Mouse (Mus musculus): Measurements from ENCODE around the gene BC017158. TPM values are rescaled to one million over a fixed set of nuclear protein-coding genes. Genes with fewer than 3 reads are reported as not detected.

The BC017158 gene
- polyA plus RNA-seq, 1 experiment from 2014 or later = 32.1 TPM

DNA sequence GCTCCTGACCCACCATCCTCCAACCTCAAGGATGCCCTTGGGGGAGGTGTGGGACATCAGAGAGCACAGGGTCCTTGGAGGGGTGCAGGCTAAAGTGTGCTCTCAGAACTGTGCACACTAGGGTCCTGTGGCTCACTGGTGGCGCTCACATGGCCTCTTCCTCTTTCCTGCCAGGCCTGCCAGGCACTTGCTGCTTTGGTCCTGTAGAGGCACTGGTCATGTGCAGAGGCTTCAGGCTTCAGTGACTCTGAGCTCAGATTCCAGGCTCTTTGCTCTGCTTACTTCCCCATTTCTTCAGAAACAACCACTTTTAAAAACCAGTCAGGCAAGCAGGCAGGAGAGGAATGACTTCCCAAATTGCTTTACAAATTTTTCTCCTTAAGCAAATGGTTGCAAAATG, 34.9 kb upstream of the BC017158 start:
- Histone ChIP-seq H3K27ac (ENCODE audit: low read depth, low read length) (peak overlapping the region; percentile 63; the same call in 1 of the 2 replicates), H3K36me3 (ENCODE audit: control insufficient read depth, insufficient read depth, low read length) (no peaks in the 10 kb centered on the region), H3K4me2 (replicated peaks; ENCODE audit: low read depth, low read length) (no peak overlapping the region), H3K4me1 (ENCODE audit: control insufficient read depth, insufficient read depth, low read length) (0 out of 2 replicates have a peak, but pooled peaks cover 4% of the 10 kb centered on the region), H3K9ac (ENCODE audit: low read depth, low read length) (no peak overlapping the region), H3K27me3 (ENCODE audit: control insufficient read depth, insufficient read depth, low read length) (no peaks in the 10 kb centered on the region), H3K4me3 (ENCODE audit: low read length) (no peak overlapping the region), H3K9me3 (ENCODE audit: control insufficient read depth, low read length) (peaks cover 2% of the 10 kb centered on the region; the same call in 1 of the 2 replicates)
- 43% methylated on average over 1 of the region's 1 CpGs for WGBS
- peak; percentile 87 for ATAC-seq (ENCODE audit: low FRiP score, low TSS enrichment)

DNA sequence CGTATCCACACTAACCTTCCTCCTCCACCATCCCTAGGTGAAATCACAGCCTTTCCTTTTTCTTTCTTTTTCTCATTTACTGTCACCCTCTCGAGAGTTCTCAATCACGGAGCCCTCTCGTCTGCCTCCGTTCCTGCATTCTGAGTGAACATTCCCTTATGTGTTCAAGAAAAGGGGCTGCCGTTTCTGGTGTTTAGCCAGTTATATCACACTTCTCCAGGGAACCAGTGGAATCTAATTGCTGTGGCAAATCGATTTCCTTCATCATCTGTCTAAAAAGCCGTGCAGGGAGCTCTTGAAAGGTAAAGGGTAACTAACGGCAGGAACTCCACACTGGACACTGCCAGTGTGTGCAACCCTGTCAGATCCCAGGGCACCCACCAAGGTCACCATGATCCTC, 33.0 kb upstream of the BC017158 start:
- H3K4me2 ChIP-seq (replicated peaks; ENCODE audit: low read depth, low read length) = no peak overlapping the region
- no peak for ATAC-seq (ENCODE audit: low FRiP score, low TSS enrichment)
- H3K4me1 ChIP-seq (ENCODE audit: control insufficient read depth, insufficient read depth, low read length) = 0 out of 2 replicates have a peak, but pooled peaks cover 4% of the 10 kb centered on the region
- no peaks in the 10 kb centered on the region for H3K36me3 ChIP-seq (ENCODE audit: control insufficient read depth, insufficient read depth, low read length)
- H3K9me3 ChIP-seq (ENCODE audit: control insufficient read depth, low read length) = no peaks in the 10 kb centered on the region
- H3K4me3 ChIP-seq (ENCODE audit: low read length) = no peak overlapping the region
- WGBS = 62% methylated on average over 9 of the region's 9 CpGs
- no peak overlapping the region for H3K9ac ChIP-seq (ENCODE audit: low read depth, low read length)
- no peak overlapping the region for H3K27ac ChIP-seq (ENCODE audit: low read depth, low read length)
- H3K27me3 ChIP-seq (ENCODE audit: control insufficient read depth, insufficient read depth, low read length) = no peaks in the 10 kb centered on the region

DNA sequence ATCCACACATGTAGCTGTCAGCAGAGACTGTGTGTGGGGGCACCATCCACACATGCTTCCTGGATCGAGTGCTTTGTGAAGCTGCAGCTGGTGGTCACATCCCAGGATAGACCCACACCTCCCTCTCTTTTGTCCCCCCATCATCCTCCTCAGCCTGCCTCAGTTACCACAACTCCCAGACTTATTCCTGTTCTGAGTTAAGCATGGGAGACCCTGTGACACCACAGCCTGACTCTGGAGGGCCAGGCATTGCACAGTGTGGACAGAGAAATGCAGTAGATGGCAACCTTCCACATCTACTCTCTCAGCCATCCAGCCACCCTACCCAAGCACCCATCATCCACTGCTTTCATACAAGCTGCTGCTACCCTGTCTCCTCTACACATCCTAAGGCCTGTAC, 27.0 kb upstream of the BC017158 start:
- Histone ChIP-seq H3K4me3 (ENCODE audit: low read length) (no peak overlapping the region), H3K27me3 (ENCODE audit: control insufficient read depth, insufficient read depth, low read length) (no peaks in the 10 kb centered on the region), H3K9me3 (ENCODE audit: control insufficient read depth, low read length) (no peaks in the 10 kb centered on the region), H3K4me1 (ENCODE audit: control insufficient read depth, insufficient read depth, low read length) (0 out of 2 replicates have a peak, but pooled peaks cover 8% of the 10 kb centered on the region), H3K9ac (ENCODE audit: low read depth, low read length) (no peak overlapping the region), H3K36me3 (ENCODE audit: control insufficient read depth, insufficient read depth, low read length) (no peaks in the 10 kb centered on the region), H3K4me2 (replicated peaks; ENCODE audit: low read depth, low read length) (no peak overlapping the region), H3K27ac (ENCODE audit: low read depth, low read length) (no peak overlapping the region)
- 78% methylated on average over 1 of the region's 1 CpGs for WGBS
- ATAC-seq (ENCODE audit: low FRiP score, low TSS enrichment) = no peak

DNA sequence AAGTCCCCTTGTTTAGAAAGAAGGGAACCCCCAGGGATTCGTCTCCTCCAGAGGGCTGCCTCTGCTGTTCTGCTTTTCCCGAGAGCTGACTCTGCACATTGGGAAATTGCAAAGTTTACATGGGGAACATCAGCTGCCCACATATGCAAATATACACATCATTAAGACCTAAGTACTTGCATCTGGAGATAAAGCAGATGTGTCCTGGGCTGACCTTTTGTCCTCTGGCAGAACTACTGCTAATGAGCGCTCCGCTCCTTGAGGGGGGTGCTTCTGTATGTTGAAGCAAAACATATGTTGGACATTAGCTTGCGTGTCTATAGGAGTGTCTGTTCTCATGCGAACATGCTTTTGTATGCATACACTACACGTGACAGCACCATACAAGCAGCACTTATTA, 23.3 kb upstream of the BC017158 start:
- H3K9me3 ChIP-seq (ENCODE audit: control insufficient read depth, low read length) = no peaks in the 10 kb centered on the region
- 0 out of 2 replicates have a peak, but pooled peaks cover 8% of the 10 kb centered on the region for H3K4me1 ChIP-seq (ENCODE audit: control insufficient read depth, insufficient read depth, low read length)
- ATAC-seq (ENCODE audit: low FRiP score, low TSS enrichment) = no peak
- H3K4me2 ChIP-seq (replicated peaks; ENCODE audit: low read depth, low read length) = no peak overlapping the region
- H3K27me3 ChIP-seq (ENCODE audit: control insufficient read depth, insufficient read depth, low read length) = no peaks in the 10 kb centered on the region
- no peaks in the 10 kb centered on the region for H3K36me3 ChIP-seq (ENCODE audit: control insufficient read depth, insufficient read depth, low read length)
- no peak overlapping the region for H3K9ac ChIP-seq (ENCODE audit: low read depth, low read length)
- 66% methylated on average over 7 of the region's 7 CpGs for WGBS
- no peak overlapping the region for H3K4me3 ChIP-seq (ENCODE audit: low read length)
- no peak overlapping the region for H3K27ac ChIP-seq (ENCODE audit: low read depth, low read length)

DNA sequence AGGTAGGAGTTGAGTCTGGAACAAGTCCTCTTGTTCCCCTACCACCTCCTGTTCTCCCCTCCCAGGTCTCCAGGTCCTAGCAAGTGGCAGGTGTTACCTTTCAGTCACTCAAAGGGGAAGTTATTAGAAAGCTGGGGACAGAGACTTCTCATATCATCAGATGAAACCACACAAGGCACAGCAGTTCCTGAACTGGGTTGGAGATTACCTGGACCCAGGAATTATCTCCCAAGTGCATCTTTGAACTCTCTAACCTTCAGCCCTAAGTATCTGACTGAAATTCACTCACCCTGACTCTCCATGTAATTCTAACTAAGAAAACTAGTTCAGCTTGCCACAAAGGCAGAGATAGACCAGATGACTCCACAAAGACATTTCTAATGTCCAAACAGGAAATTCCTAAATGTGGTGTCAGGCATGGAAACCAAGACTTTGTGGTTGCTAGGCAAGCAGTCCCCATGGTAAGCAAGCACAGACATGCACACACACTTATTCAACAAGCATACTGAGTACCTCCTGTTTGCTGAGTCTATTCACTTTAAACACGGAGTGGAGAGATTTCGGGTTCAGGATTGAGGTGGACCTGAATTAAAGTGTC, 22.3 kb upstream of the BC017158 start:
- WGBS = 84% methylated on average over 2 of the region's 2 CpGs
- Histone ChIP-seq H3K4me1 (ENCODE audit: control insufficient read depth, insufficient read depth, low read length) (0 out of 2 replicates have a peak, but pooled peaks cover 8% of the 10 kb centered on the region), H3K27me3 (ENCODE audit: control insufficient read depth, insufficient read depth, low read length) (no peaks in the 10 kb centered on the region), H3K27ac (ENCODE audit: low read depth, low read length) (no peak overlapping the region), H3K36me3 (ENCODE audit: control insufficient read depth, insufficient read depth, low read length) (no peaks in the 10 kb centered on the region), H3K9ac (ENCODE audit: low read depth, low read length) (no peak overlapping the region), H3K9me3 (ENCODE audit: control insufficient read depth, low read length) (no peaks in the 10 kb centered on the region), H3K4me2 (replicated peaks; ENCODE audit: low read depth, low read length) (no peak overlapping the region), H3K4me3 (ENCODE audit: low read length) (no peak overlapping the region)
- no peak for ATAC-seq (ENCODE audit: low FRiP score, low TSS enrichment)

DNA sequence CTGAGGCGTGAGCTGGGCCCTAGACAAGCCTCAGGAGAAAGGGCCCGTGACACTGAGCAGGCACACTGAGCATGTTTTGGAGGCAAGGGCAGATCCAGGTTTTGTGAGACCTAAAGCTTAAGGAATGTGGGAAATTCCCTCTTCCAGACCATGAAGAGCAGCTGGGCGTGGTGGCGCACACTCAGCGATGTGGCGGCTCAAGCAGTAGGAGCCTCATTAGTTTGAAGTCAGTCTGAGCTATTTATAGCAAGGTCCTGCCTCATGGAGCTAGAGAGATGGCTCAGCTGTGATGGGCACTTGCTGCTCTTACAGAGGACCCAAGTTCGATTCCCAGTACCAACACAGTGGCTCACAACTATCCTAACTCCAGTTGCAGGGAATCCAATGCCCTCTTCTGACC, 21.2 kb upstream of the BC017158 start:
- Histone ChIP-seq H3K9me3 (ENCODE audit: control insufficient read depth, low read length) (no peaks in the 10 kb centered on the region), H3K9ac (ENCODE audit: low read depth, low read length) (no peak overlapping the region), H3K4me2 (replicated peaks; ENCODE audit: low read depth, low read length) (no peak overlapping the region), H3K27ac (ENCODE audit: low read depth, low read length) (no peak overlapping the region), H3K27me3 (ENCODE audit: control insufficient read depth, insufficient read depth, low read length) (no peaks in the 10 kb centered on the region), H3K36me3 (ENCODE audit: control insufficient read depth, insufficient read depth, low read length) (no peaks in the 10 kb centered on the region), H3K4me3 (ENCODE audit: low read length) (no peak overlapping the region), H3K4me1 (ENCODE audit: control insufficient read depth, insufficient read depth, low read length) (0 out of 2 replicates have a peak, but pooled peaks cover 8% of the 10 kb centered on the region)
- WGBS = 79% methylated on average over 7 of the region's 7 CpGs
- ATAC-seq (ENCODE audit: low FRiP score, low TSS enrichment) = peak; percentile 21; the same call in 1 of the 2 replicates

DNA sequence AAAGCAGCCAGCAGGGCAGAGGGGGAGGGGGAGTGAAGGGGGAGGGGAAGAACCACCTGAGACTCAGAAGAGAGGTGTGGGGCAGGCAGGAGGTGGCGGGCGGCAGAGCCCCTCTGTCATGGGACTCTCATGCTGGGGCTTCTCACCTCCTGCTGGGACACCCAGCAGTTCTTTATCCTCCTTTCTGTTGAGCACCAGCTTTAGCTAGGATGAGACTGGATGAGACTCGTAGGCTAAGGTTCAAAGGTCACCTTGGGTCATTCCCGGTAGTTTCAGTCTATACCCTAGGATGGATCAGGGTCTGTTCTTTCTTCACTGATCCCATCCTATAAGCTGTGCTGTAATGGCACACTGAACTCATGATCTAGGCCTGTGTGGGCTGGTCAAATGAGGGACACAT, 19.0 kb upstream of the BC017158 start:
- Histone ChIP-seq H3K4me1 (ENCODE audit: control insufficient read depth, insufficient read depth, low read length) (0 out of 2 replicates have a peak, but pooled peaks cover 9% of the 10 kb centered on the region), H3K9me3 (ENCODE audit: control insufficient read depth, low read length) (no peaks in the 10 kb centered on the region), H3K4me3 (ENCODE audit: low read length) (no peak overlapping the region), H3K4me2 (replicated peaks; ENCODE audit: low read depth, low read length) (no peak overlapping the region), H3K9ac (ENCODE audit: low read depth, low read length) (no peak overlapping the region), H3K27me3 (ENCODE audit: control insufficient read depth, insufficient read depth, low read length) (no peaks in the 10 kb centered on the region), H3K27ac (ENCODE audit: low read depth, low read length) (no peak overlapping the region), H3K36me3 (ENCODE audit: control insufficient read depth, insufficient read depth, low read length) (no peaks in the 10 kb centered on the region)
- WGBS = 71% methylated on average over 4 of the region's 4 CpGs
- ATAC-seq (ENCODE audit: low FRiP score, low TSS enrichment) = no peak

DNA sequence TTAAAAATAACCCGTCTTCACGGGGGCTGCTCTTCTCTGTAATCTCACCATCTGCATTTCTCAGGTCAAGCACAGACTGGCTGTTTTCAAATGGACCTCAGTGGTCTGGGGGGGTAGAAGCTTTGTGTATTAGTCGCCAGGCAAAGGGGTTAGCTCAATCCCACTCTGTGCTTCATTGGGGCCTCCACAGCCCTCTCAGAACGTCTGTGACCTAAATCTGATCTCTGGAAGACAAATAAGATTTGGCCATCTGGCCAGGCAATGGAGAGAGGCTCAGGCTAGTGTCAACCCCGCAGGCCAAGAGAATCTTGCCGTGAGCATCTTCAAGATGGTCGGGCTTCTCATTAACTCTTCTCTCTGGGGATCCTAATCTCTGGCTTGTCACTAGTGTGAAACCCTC, 16.5 kb upstream of the BC017158 start:
- Histone ChIP-seq H3K4me2 (replicated peaks; ENCODE audit: low read depth, low read length) (no peak overlapping the region), H3K4me1 (ENCODE audit: control insufficient read depth, insufficient read depth, low read length) (peaks cover 15% of the 10 kb centered on the region), H3K9me3 (ENCODE audit: control insufficient read depth, low read length) (no peaks in the 10 kb centered on the region), H3K27ac (ENCODE audit: low read depth, low read length) (no peak overlapping the region), H3K36me3 (ENCODE audit: control insufficient read depth, insufficient read depth, low read length) (no peaks in the 10 kb centered on the region), H3K9ac (ENCODE audit: low read depth, low read length) (no peak overlapping the region), H3K4me3 (ENCODE audit: low read length) (no peak overlapping the region), H3K27me3 (ENCODE audit: control insufficient read depth, insufficient read depth, low read length) (no peaks in the 10 kb centered on the region)
- no peak for ATAC-seq (ENCODE audit: low FRiP score, low TSS enrichment)
- 85% methylated on average over 7 of the region's 7 CpGs for WGBS

DNA sequence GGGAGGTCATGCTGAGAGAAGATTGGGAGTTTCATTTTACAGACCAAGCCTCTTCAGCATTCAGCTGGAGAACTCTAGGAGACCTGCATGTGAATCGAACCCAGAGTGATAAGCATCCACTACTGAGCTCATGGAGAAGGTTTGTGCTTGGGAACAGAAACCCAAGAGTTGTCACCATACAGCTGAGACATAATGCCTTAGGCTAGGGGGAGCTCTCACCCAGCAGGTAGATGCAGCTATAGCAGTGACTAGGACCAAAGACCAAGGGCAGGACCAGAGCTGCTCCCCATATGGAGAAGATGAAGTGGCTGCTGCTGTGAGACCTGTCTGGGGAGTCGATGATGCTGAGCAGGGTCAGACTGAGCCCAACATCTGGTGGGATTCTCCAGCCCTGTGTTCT, 15.6 kb upstream of the BC017158 start:
- Histone ChIP-seq H3K9ac (ENCODE audit: low read depth, low read length) (no peak overlapping the region), H3K27me3 (ENCODE audit: control insufficient read depth, insufficient read depth, low read length) (no peaks in the 10 kb centered on the region), H3K27ac (ENCODE audit: low read depth, low read length) (no peak overlapping the region), H3K36me3 (ENCODE audit: control insufficient read depth, insufficient read depth, low read length) (no peaks in the 10 kb centered on the region), H3K9me3 (ENCODE audit: control insufficient read depth, low read length) (no peaks in the 10 kb centered on the region), H3K4me1 (ENCODE audit: control insufficient read depth, insufficient read depth, low read length) (peaks cover 20% of the 10 kb centered on the region), H3K4me3 (ENCODE audit: low read length) (no peak overlapping the region), H3K4me2 (replicated peaks; ENCODE audit: low read depth, low read length) (no peak overlapping the region)
- 92% methylated on average over 2 of the region's 2 CpGs for WGBS
- no peak for ATAC-seq (ENCODE audit: low FRiP score, low TSS enrichment)
